Mouse (Mus musculus): ENCODE results near the gene Chit1.
A peak's percentile ranks its signal among the peaks of the same experiment; 100 is the strongest.

Chit1 gene

GRCm38 (mm10) chr1:134098726-134099515 lies 12.1 kb upstream of the Chit1 start:
- DNase-seq (ENCODE audit: low spot score), result peak; percentile 61

GRCm38 (mm10) chr1:134099516-134100235 lies 11.4 kb upstream of the Chit1 start:
- DNase-seq (ENCODE audit: low spot score), result no peak

- no peak for DNase-seq (ENCODE audit: low spot score)
Measured at GRCm38 (mm10) chr1:134100401-134100800, 10.6 kb upstream of the Chit1 start.

GRCm38 (mm10) chr1:134100928-134101327 lies 10.1 kb upstream of the Chit1 start:
- DNase-seq (ENCODE audit: low spot score), result no peak

- DNase-seq (ENCODE audit: low spot score), result no peak
Measured at GRCm38 (mm10) chr1:134101593-134101992, 9.4 kb upstream of the Chit1 start.

GRCm38 (mm10) chr1:134103861-134104260 lies 7.2 kb upstream of the Chit1 start:
- DNase-seq (ENCODE audit: low spot score), result no peak

GRCm38 (mm10) chr1:134105043-134105763 lies 5.8 kb upstream of the Chit1 start:
- DNase-seq (ENCODE audit: low spot score), result no peak

- DNase-seq (ENCODE audit: low spot score), result no peak
Measured at GRCm38 (mm10) chr1:134105764-134106430, 5.1 kb upstream of the Chit1 start.

GRCm38 (mm10) chr1:134106719-134107118 lies 4.3 kb upstream of the Chit1 start:
- DNase-seq (ENCODE audit: low spot score), result peak; percentile 66

GRCm38 (mm10) chr1:134107777-134108176 lies 3.3 kb upstream of the Chit1 start:
- DNase-seq (ENCODE audit: low spot score), result no peak

GRCm38 (mm10) chr1:134110015-134110414 lies 1.0 kb upstream of the Chit1 start:
- no peak for DNase-seq (ENCODE audit: low spot score)

GRCm38 (mm10) chr1:134110449-134110848 lies 593 bp upstream of the Chit1 start:
- DNase-seq (ENCODE audit: low spot score), result no peak

GRCm38 (mm10) chr1:134113560-134113959 lies 2.5 kb downstream of the Chit1 start:
- DNase-seq (ENCODE audit: low spot score), result no peak

- DNase-seq (ENCODE audit: low spot score), result no peak
Measured at GRCm38 (mm10) chr1:134114018-134114417, 3.0 kb downstream of the Chit1 start.

GRCm38 (mm10) chr1:134114730-134115129 lies 3.7 kb downstream of the Chit1 start:
- no peak for DNase-seq (ENCODE audit: low spot score)

GRCm38 (mm10) chr1:134115424-134115823 lies 4.4 kb downstream of the Chit1 start:
- DNase-seq (ENCODE audit: low spot score), result no peak

- no peak for DNase-seq (ENCODE audit: low spot score)
Measured at GRCm38 (mm10) chr1:134117110-134117509, 6.1 kb downstream of the Chit1 start.

- peak; percentile 88 for DNase-seq (ENCODE audit: low spot score)
Measured at GRCm38 (mm10) chr1:134120179-134120578, 9.1 kb downstream of the Chit1 start.

GRCm38 (mm10) chr1:134122195-134122594 lies 11.2 kb downstream of the Chit1 start:
- DNase-seq (ENCODE audit: low spot score), result no peak

- DNase-seq (ENCODE audit: low spot score), result no peak
Measured at GRCm38 (mm10) chr1:134133316-134133715, 22.3 kb downstream of the Chit1 start.

- DNase-seq (ENCODE audit: low spot score), result no peak
Measured at GRCm38 (mm10) chr1:134136351-134136750, 25.3 kb downstream of the Chit1 start.

GRCm38 (mm10) chr1:134138424-134138823 lies 27.4 kb downstream of the Chit1 start:
- no peak for DNase-seq (ENCODE audit: low spot score)

Measured in ovary, postnatal 14 days (tissue).